In the genomic region with DNA sequence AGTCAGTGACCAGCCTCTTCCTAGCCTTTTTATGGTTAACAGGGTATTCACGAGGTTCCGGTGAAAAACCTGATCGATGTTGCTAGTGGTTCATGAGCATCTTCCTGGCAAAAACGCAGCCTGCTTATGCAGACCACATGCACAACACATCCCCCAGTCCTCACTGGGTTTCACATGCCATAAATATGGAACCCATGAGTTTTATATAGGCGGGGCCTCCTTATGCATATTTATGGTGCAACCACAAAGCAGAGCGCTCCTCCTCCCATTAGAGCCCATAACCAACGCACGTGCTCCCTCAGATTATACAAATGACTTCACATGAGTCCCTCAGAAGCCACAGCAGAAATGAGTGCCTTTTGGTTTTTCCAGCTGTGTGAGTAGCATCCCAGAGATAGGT, we compare ENCODE assay signal across 14 mouse cellular contexts. TPM values are rescaled to one million over a fixed set of nuclear protein-coding genes. Genes with fewer than 3 reads are reported as not detected.
A peak's percentile ranks its signal among the peaks of the same experiment; 100 is the strongest.
DNase-seq lines count a peak whose midpoint lies in the region; ATAC-seq and TF ChIP-seq lines count a peak whose summit lies in the region.
"Had no signal": no experiment of that assay in that cellular context is flagged by ENCODE, and none has a peak within 500 bp of the region (broad histone marks: within the 10 kb centered on the region; RNA-seq: fewer than 3 reads in every experiment).

No protein-coding gene starts in this region.

- TF ChIP-seq POLR2A in bone marrow macrophage, adult 2 months (IDR thresholded peaks at IDR 0.05; ENCODE audit: borderline replicate concordance, low read depth, low read length), result no peak

- no peak for DNase-seq in embryonic facial prominence, embryonic 10.5 days (ENCODE audit: low spot score)
- no peak for DNase-seq in intestine, embryonic 14.5 days (ENCODE audit: low spot score)
- DNase-seq in urinary bladder, adult 2 months (ENCODE audit: low spot score), result no peak
- DNase-seq in gastrocnemius, postnatal 14 days, result no peak
- DNase-seq: cerebellum, adult 11-12 months; spleen, adult 18-20 months; thymus, postnatal 4 days had no signal

- WGBS in embryonic facial prominence, embryonic 12.5 days, result 74% methylated on average over 8 of the region's 8 CpGs
- 91% methylated on average over 8 of the region's 8 CpGs for WGBS in embryonic facial prominence, embryonic 10.5 days
- 84% methylated on average over 8 of the region's 8 CpGs for WGBS in intestine, embryonic 14.5 days
- 84% methylated on average over 8 of the region's 8 CpGs for WGBS in intestine, embryonic 15.5 days
- 65% methylated on average over 8 of the region's 8 CpGs for WGBS in limb, embryonic 13.5 days

- H3K27me3 ChIP-seq in embryonic facial prominence, embryonic 12.5 days, result 0 out of 2 replicates have a peak, but pooled peaks cover 2% of the 10 kb centered on the region
- peaks cover 38% of the 10 kb centered on the region for H3K27me3 ChIP-seq in embryonic facial prominence, embryonic 10.5 days (replicated peaks; ENCODE audit: low read depth, poor library complexity, severe bottlenecking)
- H3K27me3 ChIP-seq in intestine, embryonic 14.5 days (replicated peaks; ENCODE audit: control insufficient read depth, insufficient read depth, low read length), result no peaks in the 10 kb centered on the region
- no peaks in the 10 kb centered on the region for H3K27me3 ChIP-seq in intestine, embryonic 15.5 days (replicated peaks)
- H3K27me3 ChIP-seq in limb, embryonic 13.5 days, result no peaks in the 10 kb centered on the region
- H3K27me3 ChIP-seq: CH12.LX; heart, embryonic 13.5 days; liver, embryonic 15.5 days had no signal

- H3K36me3 ChIP-seq in embryonic facial prominence, embryonic 12.5 days, result peaks cover 11% of the 10 kb centered on the region; the same call in 1 of the 2 replicates
- peaks cover 42% of the 10 kb centered on the region for H3K36me3 ChIP-seq in embryonic facial prominence, embryonic 10.5 days (replicated peaks)
- H3K36me3 ChIP-seq in intestine, embryonic 14.5 days (ENCODE audit: control insufficient read depth, insufficient read depth, low read length), result peaks cover 65% of the 10 kb centered on the region
- H3K36me3 ChIP-seq in intestine, embryonic 15.5 days, result 0 out of 2 replicates have a peak, but pooled peaks cover 4% of the 10 kb centered on the region
- H3K36me3 ChIP-seq in limb, embryonic 13.5 days, result peaks cover 38% of the 10 kb centered on the region
- H3K36me3 ChIP-seq: liver, embryonic 15.5 days had no signal

- no peak overlapping the region for H3K4me2 ChIP-seq in embryonic facial prominence, embryonic 12.5 days (replicated peaks)
- no peak overlapping the region for H3K4me2 ChIP-seq in intestine, embryonic 14.5 days (ENCODE audit: low read length)
- no peak overlapping the region for H3K4me2 ChIP-seq in intestine, embryonic 15.5 days (replicated peaks)
- H3K4me2 ChIP-seq in limb, embryonic 13.5 days (replicated peaks), result no peak overlapping the region
- H3K4me2 ChIP-seq: liver, embryonic 15.5 days had no signal

- intact Hi-C loops in gastrocnemius, postnatal 14 days (cut with DNase I; ENCODE audit: low total_unique reads), result no loop called here

- no peaks in the 10 kb centered on the region for H3K9me3 ChIP-seq in embryonic facial prominence, embryonic 12.5 days
- H3K9me3 ChIP-seq in embryonic facial prominence, embryonic 10.5 days, result no peaks in the 10 kb centered on the region
- H3K9me3 ChIP-seq in intestine, embryonic 14.5 days (ENCODE audit: control insufficient read depth, low read length), result no peaks in the 10 kb centered on the region
- no peaks in the 10 kb centered on the region for H3K9me3 ChIP-seq in intestine, embryonic 15.5 days
- H3K9me3 ChIP-seq in limb, embryonic 13.5 days, result no peaks in the 10 kb centered on the region
- H3K9me3 ChIP-seq: heart, embryonic 13.5 days; liver, embryonic 15.5 days had no signal

- H3K9ac ChIP-seq in embryonic facial prominence, embryonic 12.5 days, result no peak overlapping the region
- no peak overlapping the region for H3K9ac ChIP-seq in intestine, embryonic 14.5 days (ENCODE audit: low read length)
- H3K9ac ChIP-seq in intestine, embryonic 15.5 days, result no peak overlapping the region
- no peak overlapping the region for H3K9ac ChIP-seq in limb, embryonic 13.5 days
- H3K9ac ChIP-seq: liver, embryonic 15.5 days had no signal

- no peak overlapping the region for H3K4me3 ChIP-seq in embryonic facial prominence, embryonic 12.5 days
- no peak overlapping the region for H3K4me3 ChIP-seq in embryonic facial prominence, embryonic 10.5 days
- no peak overlapping the region for H3K4me3 ChIP-seq in intestine, embryonic 14.5 days (ENCODE audit: low read depth, low read length)
- H3K4me3 ChIP-seq in intestine, embryonic 15.5 days (replicated peaks), result no peak overlapping the region
- H3K4me3 ChIP-seq in bone marrow macrophage, adult 2 months (ENCODE audit: insufficient read depth, low read length), result no peak overlapping the region
- H3K4me3 ChIP-seq in limb, embryonic 13.5 days, result no peak overlapping the region
- H3K4me3 ChIP-seq: heart, embryonic 13.5 days; liver, embryonic 15.5 days had no signal

- no peak for TF ChIP-seq CTCF in bone marrow macrophage, adult 2 months (IDR thresholded peaks at IDR 0.05; ENCODE audit: low read depth, low read length)

- ATAC-seq in embryonic facial prominence, embryonic 12.5 days (ENCODE audit: insufficient number of reproducible peaks, insufficient read depth, low FRiP score, low TSS enrichment), result no peak
- ATAC-seq in intestine, embryonic 14.5 days (replicated peaks; ENCODE audit: low FRiP score, low TSS enrichment, low read depth), result no peak
- ATAC-seq in intestine, embryonic 15.5 days, result no peak
- no peak for ATAC-seq in limb, embryonic 13.5 days (ENCODE audit: low FRiP score, low read depth)

- H3K27ac ChIP-seq in embryonic facial prominence, embryonic 12.5 days, result peak overlapping the region; percentile 81
- H3K27ac ChIP-seq in embryonic facial prominence, embryonic 10.5 days (replicated peaks), result no peak overlapping the region
- 0 out of 2 replicates have a peak overlapping the region, but pooled peaks have one; percentile 18 for H3K27ac ChIP-seq in intestine, embryonic 14.5 days (ENCODE audit: low read depth)
- no peak overlapping the region for H3K27ac ChIP-seq in intestine, embryonic 15.5 days
- peak overlapping the region; percentile 83 for H3K27ac ChIP-seq in bone marrow macrophage, adult 2 months (ENCODE audit: insufficient read depth, low read depth, low read length)
- H3K27ac ChIP-seq in limb, embryonic 13.5 days, result peak overlapping the region; percentile 44; the same call in 1 of the 2 replicates
- H3K27ac ChIP-seq: heart, embryonic 13.5 days; liver, embryonic 15.5 days had no signal

- H3K4me1 ChIP-seq in embryonic facial prominence, embryonic 12.5 days, result peaks cover 30% of the 10 kb centered on the region
- H3K4me1 ChIP-seq in embryonic facial prominence, embryonic 10.5 days, result peaks cover 59% of the 10 kb centered on the region
- peaks cover 7% of the 10 kb centered on the region; the same call in 1 of the 2 replicates for H3K4me1 ChIP-seq in intestine, embryonic 14.5 days (replicated peaks; ENCODE audit: control insufficient read depth, insufficient read depth, low read length)
- H3K4me1 ChIP-seq in intestine, embryonic 15.5 days (replicated peaks), result 0 out of 2 replicates have a peak, but pooled peaks cover 12% of the 10 kb centered on the region
- H3K4me1 ChIP-seq in bone marrow macrophage, adult 2 months (ENCODE audit: control insufficient read depth, insufficient read depth, low read length), result peaks cover 57% of the 10 kb centered on the region
- H3K4me1 ChIP-seq in limb, embryonic 13.5 days, result peaks cover 32% of the 10 kb centered on the region
- H3K4me1 ChIP-seq: liver, embryonic 15.5 days had no signal

RNA-seq across cellular contexts. Expression of a gene that starts 49.0 kb away (rescaled TPM):
- polyA plus RNA-seq in embryonic facial prominence, embryonic 12.5 days (2016; fragmentation: Nextera tagmentation; extraction: Ambion mirVana), result 45.1 and 46.2 TPM in 2 replicates
- polyA plus RNA-seq in embryonic facial prominence, embryonic 10.5 days (2016; fragmentation: Nextera tagmentation; extraction: Ambion mirVana), result 20.5 and 21.4 TPM in 2 replicates
- 43.8 and 44.0 TPM in 2 replicates for polyA plus RNA-seq in intestine, embryonic 14.5 days (2014; fragmentation: Nextera tagmentation; extraction: Ambion mirVana)
- polyA plus RNA-seq in intestine, embryonic 15.5 days (2015; fragmentation: Nextera tagmentation; extraction: Ambion mirVana), result 28.3 and 31.1 TPM in 2 replicates
- polyA plus RNA-seq in bone marrow macrophage, adult 2 months (2012; ENCODE audit: insufficient read depth, insufficient read length, missing spikeins), result 86.4 and 97.2 TPM in 2 replicates
- 39.6 and 40.4 TPM in 2 replicates for polyA plus RNA-seq in limb, embryonic 13.5 days (2015; fragmentation: Nextera tagmentation; extraction: Ambion mirVana)
- 114 and 146 TPM in 2 replicates for polyA plus RNA-seq in urinary bladder, adult 2 months (2012; rRNA removed)
- total RNA-seq in gastrocnemius, postnatal 14 days (2021), result 10 to 100 TPM; 13.3 to 14.2 TPM

Comparison
In these comparisons a context has a peak if more than half of its experiments do, and no peak if none do; other contexts are left out.
1. H3K27ac ChIP-seq: peak in embryonic facial prominence, embryonic 12.5 days (single experiment), intestine, embryonic 14.5 days (single experiment), bone marrow macrophage, adult 2 months (single experiment) and limb, embryonic 13.5 days (single experiment); none in embryonic facial prominence, embryonic 10.5 days (single experiment) and intestine, embryonic 15.5 days (single experiment).